Mouse (Mus musculus): ENCODE results near the gene Vamp1.

The Vamp1 gene

GRCm38 (mm10) chr6:125212621-125213020 is 2.7 kb upstream of the Vamp1 start:
- in situ Hi-C loops (cut with MboI, MseI), result no loop called here

DNA sequence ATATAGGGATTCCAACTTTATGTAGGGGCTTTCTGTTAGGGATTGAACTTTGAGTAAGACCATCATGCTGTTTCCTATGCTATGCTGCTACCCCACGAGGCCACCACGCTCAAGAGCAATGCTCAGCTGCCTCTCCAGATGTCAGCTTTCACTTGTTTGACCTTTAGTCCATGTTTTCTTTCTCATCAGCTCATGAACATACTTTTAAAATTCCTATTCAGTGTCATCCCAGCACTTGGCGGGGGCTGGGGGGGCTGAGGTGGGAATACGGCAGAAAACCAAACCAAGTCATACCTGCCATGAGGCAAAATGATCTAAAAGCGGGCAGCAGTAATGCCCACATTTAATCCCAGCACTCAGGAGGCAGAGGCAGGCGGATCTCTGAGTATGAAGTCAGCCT is 2.2 kb upstream of the Vamp1 start:
- in situ Hi-C loops (cut with MboI, MseI), result no loop called here

- in situ Hi-C loops (cut with MboI, MseI), result no loop called here
These were observed 1.6 kb upstream of the Vamp1 start for GRCm38 (mm10) chr6:125213715-125214114.

- in situ Hi-C loops (cut with MboI, MseI), result no loop called here
These were observed 1.5 kb downstream of the Vamp1 start for GRCm38 (mm10) chr6:125216898-125217297.

GRCm38 (mm10) chr6:125217899-125218298 is 2.5 kb downstream of the Vamp1 start:
- in situ Hi-C loops (cut with MboI, MseI), result no loop called here

DNA sequence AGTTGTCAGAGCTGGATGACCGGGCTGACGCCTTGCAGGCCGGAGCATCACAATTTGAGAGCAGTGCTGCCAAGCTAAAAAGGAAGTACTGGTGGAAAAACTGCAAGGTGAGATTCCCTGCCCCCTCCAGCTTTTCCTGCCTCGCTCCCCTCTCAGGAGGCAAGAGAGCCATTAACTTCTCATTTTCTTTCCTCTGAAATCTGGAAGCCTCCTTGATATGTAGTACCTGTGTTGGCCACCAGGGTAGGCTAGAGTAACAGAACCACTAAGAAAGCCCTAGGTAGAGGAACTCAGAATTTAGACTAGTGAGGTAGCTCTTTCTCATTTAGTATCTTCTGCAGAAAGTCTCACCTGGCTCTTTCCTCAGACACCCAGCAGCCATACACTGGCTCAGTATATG is 3.6 kb downstream of the Vamp1 start:
- in situ Hi-C loops (cut with MboI, MseI), result no loop called here

DNA sequence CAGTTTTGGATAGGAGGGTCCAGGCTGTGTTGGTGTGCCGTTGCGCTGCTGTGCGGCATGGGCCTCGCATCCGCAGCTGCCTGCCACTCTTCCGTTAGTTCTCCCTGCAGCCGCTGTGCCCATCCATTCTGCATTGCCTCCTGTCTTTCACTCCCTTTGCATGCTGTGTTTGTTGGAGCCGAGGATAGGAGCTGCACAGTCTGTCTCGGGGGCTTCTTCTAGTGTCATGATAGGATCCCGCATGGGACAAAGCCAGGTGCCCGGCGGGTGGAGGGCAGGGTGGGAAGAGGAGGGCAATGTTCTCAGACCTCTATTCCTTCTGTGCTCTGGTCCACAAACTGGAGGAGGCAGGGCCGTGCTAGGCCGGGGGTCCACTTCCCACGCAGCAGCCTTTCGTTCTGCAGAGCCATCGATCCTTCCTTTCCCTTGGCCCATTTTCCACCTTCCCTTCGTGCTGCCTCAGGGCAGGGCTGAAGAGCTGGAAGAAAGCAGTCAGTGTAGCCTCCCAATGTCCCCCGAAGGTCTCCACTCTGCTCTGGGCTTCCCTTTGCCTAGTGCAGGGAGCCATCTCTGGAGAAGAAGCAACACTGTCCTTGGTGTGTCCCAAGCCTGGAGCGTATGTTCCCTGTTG is 5.9 kb downstream of the Vamp1 start:
- in situ Hi-C loops (cut with MboI, MseI), result loop anchor here (10.0 kb wide), 1 partner anchor 54 kb away; no protein-coding TSS in a partner anchor

- in situ Hi-C loops (cut with MboI, MseI), result loop anchor here (10.0 kb wide), 1 partner anchor 53 kb away; no protein-coding TSS in a partner anchor
These were observed 6.8 kb downstream of the Vamp1 start for GRCm38 (mm10) chr6:125222146-125222545.

DNA sequence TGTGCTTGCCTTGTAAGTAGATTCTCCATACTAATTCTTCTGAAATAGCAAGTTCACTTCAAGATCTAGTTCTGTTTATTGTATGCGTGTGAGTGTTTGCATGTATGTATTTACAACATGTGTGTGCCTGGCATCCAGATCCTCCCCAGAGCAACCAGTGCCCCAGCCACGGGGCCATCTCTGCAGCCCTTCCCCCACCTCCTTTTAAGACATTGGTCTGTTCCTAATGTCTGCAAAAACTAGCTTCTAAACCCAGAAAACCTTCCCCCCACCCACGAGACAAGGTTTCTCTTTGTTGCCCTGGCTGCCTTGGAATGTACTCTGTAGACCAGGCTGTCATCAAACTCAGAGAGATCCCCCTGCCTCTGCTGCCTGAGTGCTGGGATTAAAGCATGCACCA is 7.2 kb downstream of the Vamp1 start:
- in situ Hi-C loops (cut with MboI, MseI), result loop anchor here (10.0 kb wide), 1 partner anchor 52 kb away; no protein-coding TSS in a partner anchor

DNA sequence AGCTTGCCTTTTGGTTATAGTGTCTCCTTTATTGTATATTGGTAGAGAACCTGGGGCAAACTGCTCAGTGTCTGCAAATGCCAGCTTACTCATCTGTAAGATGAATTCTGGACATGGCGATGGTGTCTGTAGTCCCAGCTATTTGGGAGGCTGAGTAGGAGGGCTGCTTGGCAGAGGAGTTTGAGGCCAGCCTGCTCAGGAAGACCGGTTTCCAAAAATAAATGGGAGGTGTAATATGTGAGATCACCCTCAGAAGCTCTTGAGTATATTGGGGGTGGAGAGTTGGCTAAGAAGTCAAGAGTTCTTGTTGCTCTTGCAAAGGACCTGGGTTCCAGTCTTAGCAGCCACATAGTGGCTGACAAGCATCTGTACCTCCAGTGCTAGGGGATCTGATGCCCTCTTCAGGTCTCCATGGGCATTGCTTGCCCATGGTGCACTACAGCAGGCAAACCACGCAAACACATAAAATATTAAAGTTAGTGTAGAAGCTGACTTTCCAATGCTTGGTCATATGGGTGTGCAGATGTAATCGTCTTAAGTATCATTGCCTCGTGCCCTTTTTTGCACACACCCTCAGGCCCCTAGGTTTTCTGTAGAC is 10.3 kb downstream of the Vamp1 start:
- in situ Hi-C loops (cut with MboI, MseI), result loop anchor here (10.0 kb wide), 1 partner anchor 49 kb away; no protein-coding TSS in a partner anchor

- in situ Hi-C loops (cut with MboI, MseI), result loop anchor here (5.0 to 10.0 kb wide), 2 partner anchors 98 to 326 kb away; partner anchors contain the start of gene Nop2
These were observed 15.2 kb downstream of the Vamp1 start for GRCm38 (mm10) chr6:125230571-125230970.

DNA sequence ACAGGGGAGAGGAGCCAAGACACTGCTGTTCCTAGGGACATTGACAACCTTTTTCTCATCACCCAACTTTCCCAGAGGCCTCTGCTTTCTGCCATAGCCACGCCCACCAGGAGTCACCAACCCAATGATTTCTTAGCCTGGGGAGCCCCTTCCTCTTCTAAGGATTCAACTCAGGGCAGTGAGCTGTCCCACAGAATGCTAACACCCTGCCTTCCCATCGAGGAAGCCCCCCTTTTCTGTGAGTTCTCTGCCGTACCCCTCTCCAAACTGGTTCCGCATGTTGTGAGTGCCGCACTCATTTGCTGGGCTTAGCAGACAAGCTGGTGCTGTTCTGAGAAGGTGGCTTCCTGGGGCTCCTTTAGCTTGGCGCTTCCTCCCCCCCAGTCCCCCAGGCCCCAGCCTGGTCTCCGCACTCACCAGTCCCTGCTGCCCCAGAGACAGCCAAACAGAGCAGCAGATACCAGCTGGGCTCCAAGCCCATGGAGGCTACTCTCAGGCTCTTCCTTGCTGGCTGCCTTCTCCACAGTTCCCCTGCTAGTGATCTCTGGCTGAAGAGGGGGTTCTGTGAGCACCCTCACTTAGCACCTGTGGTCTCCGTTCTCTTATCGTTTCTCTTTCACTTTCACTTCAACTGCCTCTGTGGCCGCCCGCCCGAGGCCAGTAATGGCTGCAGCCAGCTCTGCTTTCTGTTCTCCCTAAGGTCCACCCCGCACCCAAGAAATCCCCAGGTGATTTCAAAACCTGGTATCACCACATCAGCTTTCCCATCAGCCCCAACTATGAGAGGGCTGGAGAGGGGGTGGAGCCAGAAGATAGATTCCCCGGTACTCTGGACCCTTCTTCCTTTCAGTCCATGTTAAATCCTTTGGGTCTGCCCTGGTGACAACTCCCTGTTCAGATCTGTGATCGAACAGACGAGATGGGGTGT is 16.0 kb downstream of the Vamp1 start, which contains the start of gene Tapbpl:
TSS of gene Tapbpl (minus strand) at position 744 of the 928 bp plus-strand sequence.
- in situ Hi-C loops (cut with MboI, MseI), result loop anchor here (5.0 to 10.0 kb wide), 2 partner anchors 99 to 327 kb away; partner anchors contain the start of gene Nop2

DNA sequence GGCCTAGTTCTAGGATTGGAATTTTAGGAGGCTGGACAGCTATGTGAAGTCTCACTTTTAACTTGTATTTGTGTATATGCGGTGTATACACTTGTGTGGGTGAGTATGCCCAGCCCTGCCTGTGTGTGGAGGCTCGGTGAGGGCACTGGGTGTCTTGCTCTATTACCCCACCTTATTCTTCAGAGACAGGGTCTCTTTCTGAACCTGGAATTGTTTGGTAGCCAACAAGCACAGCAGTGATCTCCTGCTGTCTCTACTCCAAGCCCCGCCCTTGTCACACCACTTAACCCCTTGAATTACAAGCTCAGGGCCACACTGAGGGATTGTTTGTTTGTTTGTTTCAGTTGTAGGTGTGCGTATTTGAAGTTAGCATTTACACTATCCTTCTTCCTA is 16.7 kb downstream of the Vamp1 start:
- in situ Hi-C loops (cut with MboI, MseI), result loop anchor here (5.0 to 10.0 kb wide), 2 partner anchors 100 to 327 kb away; partner anchors contain the start of gene Nop2

DNA sequence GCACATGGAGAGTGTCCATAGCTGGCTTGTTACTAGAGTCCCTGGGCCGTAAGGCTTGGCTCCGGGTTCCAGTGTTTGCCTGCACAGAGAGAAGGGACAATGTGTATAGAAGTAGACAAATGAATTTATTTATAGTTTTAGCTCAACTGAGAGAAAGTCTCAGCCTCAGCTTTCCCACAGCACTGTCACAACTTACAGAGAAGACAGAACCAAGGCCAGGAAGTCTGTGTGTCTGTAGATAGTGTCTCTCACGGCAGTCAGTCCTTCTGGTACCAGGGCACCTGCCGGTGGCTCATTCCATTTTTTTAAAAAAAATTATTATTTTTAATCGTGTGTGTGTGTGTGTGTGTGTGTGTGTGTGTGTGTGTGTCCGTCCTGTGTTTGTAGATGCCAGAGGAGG is 17.2 kb downstream of the Vamp1 start:
- in situ Hi-C loops (cut with MboI, MseI), result loop anchor here (5.0 to 10.0 kb wide), 2 partner anchors 100 to 328 kb away; partner anchors contain the start of gene Nop2

GRCm38 (mm10) chr6:125233816-125234519 is 18.6 kb downstream of the Vamp1 start:
- in situ Hi-C loops (cut with MboI, MseI), result loop anchor here (5.0 to 10.0 kb wide), 2 partner anchors 102 to 329 kb away; partner anchors contain the start of gene Nop2

- in situ Hi-C loops (cut with MboI, MseI), result loop anchor here (5.0 to 10.0 kb wide), 2 partner anchors 102 to 330 kb away; partner anchors contain the start of gene Nop2
These were observed 19.1 kb downstream of the Vamp1 start for GRCm38 (mm10) chr6:125234520-125234828.

DNA sequence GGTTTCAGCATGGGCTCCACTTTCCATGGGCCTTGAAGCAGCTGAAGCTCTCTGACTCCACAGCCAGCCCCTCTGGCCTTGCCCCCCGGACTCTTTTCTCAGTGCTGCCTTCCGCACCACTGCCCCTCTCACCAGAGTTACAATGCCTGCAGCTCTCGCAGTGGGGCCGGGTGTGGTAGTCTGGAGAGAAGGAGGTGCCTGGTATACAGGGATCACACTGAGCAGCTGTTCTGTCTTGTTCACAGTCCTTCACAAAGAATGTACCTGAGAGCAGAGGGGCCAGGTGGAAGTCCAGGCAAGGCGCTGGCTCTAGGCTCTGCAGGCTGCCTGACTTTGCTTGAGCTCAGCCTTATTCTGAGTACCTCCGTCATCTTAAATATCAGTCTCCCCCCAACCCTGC is 21.0 kb downstream of the Vamp1 start:
- in situ Hi-C loops (cut with MboI, MseI), result loop anchor here (10.0 kb wide), 1 partner anchor 332 kb away; no protein-coding TSS in a partner anchor

GRCm38 (mm10) chr6:125236782-125237181 is 21.4 kb downstream of the Vamp1 start, which contains the start of gene Cd27:
TSS of gene Cd27 (minus strand) at chr6:125237010.
- in situ Hi-C loops (cut with MboI, MseI), result loop anchor here (10.0 kb wide), 1 partner anchor 332 kb away; no protein-coding TSS in a partner anchor

GRCm38 (mm10) chr6:125237421-125237820 is 22.1 kb downstream of the Vamp1 start:
- in situ Hi-C loops (cut with MboI, MseI), result loop anchor here (10.0 kb wide), 1 partner anchor 333 kb away; no protein-coding TSS in a partner anchor

GRCm38 (mm10) chr6:125238396-125238795 is 23.0 kb downstream of the Vamp1 start:
- in situ Hi-C loops (cut with MboI, MseI), result loop anchor here (10.0 kb wide), 1 partner anchor 334 kb away; no protein-coding TSS in a partner anchor

- in situ Hi-C loops (cut with MboI, MseI), result loop anchor here (10.0 kb wide), 1 partner anchor 335 kb away; no protein-coding TSS in a partner anchor
These were observed 24.2 kb downstream of the Vamp1 start for GRCm38 (mm10) chr6:125239547-125239946.

Data from T-helper 2 cell (primary cell).